Mouse (Mus musculus) ovary, postnatal 14 days (tissue): Measurements from ENCODE around the gene Il10rb.

ENCODE experiments used
- DNase-seq: peaks from one replicate; pipeline ENCODE4 v3.0.0; 2022; ENCODE audit warnings: low spot score

Il10rb gene

GRCm38 (mm10) chr16:91405640-91406584 is at the start of gene Il10rb:
TSS of gene Il10rb (plus strand) at chr16:91406164.
- peak; percentile 60 for DNase-seq

- no peak for DNase-seq
Measured at GRCm38 (mm10) chr16:91356760-91357525, 49.0 kb upstream of the Il10rb start.

DNA sequence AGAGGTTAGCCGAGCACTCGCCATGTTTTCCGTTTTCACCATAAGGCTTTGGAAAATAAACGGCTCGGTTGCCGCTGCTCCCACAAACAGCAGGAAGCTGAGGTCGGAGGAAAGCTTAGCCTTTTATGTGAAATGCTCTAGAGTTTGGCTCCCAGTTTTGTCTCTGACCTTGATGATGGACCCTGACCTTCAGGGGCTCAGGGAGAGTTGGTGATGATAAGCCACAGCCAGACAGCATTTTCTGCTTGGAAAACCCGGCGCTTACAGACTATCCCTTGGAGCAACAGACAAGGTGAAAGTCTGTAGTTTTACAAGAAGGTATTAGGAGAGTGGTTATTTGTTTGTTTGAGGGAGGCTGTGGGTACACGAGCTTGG is 48.5 kb upstream of the Il10rb start:
- no peak for DNase-seq

- peak; percentile 74 for DNase-seq
Measured at GRCm38 (mm10) chr16:91358555-91358954, 47.4 kb upstream of the Il10rb start.

GRCm38 (mm10) chr16:91359531-91359930 is 46.4 kb upstream of the Il10rb start:
- no peak for DNase-seq

DNA sequence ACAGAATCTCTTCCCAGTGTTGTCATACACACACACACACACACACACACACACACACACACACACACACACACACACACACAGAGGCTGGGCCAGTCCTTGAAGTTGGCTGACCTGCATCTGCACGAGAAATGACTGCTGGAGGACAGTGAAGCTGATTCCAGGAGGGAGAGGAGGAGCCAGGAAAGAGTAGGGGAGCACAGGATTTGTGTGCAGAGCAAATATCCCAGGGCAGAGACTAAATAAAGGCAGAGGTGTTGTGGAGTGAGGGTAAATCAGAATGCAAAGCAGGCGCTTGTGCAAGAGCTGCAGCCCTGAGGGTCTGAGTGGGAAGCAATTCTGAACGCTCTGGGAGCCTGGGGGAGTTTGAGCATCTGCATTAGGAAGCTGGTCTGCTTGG is 45.8 kb upstream of the Il10rb start:
- no peak for DNase-seq

DNA sequence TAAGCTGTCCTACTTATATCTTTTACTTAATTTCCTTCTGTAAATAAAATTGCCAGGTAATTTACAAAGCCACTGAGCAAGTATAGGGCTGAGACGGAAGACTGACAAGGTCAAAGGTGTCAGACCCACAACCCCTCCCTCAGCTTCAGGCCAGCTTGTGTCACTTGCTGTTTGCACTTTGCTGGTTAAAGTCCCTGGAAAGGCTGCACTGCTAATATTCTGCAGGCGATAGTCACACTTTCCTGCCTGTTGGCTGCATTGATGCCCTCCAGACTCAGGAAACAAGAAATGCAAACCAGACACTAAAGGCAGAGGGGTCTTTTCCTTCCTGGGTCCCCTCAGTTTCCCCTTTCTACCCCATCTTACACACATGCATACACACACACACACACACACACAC is 44.0 kb upstream of the Il10rb start:
- no peak for DNase-seq

DNA sequence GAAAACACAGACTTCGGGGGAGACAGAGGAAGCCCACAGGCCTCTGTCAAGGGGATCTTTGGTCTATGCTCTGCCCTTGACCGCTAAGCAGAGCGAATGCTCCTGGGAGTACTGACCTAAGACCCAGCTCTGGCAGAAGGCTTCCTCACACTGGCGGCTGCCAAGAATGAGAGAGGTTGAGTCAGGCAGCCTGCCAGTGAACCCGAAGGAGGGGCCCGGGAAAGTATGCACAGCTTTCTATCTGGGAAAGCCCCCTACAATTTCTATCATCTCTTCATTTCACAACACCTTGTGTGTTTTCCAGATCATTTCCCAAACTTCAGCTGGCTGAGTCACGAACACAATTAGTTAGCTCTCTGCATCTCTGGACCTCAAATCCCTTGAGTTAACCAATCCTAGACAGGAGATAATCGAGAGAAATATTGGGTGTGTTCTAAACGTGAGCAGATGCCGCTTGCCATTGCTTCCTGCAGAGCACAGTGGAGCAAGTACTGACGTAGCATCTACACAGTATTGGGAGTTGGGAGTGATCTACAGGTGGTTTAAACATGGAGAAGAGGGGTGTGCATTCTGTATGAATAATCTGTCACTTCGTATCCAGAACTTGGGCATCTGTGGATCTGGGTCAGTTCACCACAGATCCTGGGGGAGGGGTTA is 43.2 kb upstream of the Il10rb start:
- DNase-seq = peak; percentile 62

GRCm38 (mm10) chr16:91363483-91363882 is 42.5 kb upstream of the Il10rb start:
- DNase-seq = no peak

GRCm38 (mm10) chr16:91366567-91366966 is 39.4 kb upstream of the Il10rb start:
- no peak for DNase-seq

GRCm38 (mm10) chr16:91367066-91367465 is 38.9 kb upstream of the Il10rb start:
- DNase-seq = no peak

GRCm38 (mm10) chr16:91372577-91373472 is 33.1 kb upstream of the Il10rb start, which contains the start of gene Ifnar2:
TSS of gene Ifnar2 (plus strand) at chr16:91372783.
- DNase-seq = peak; percentile 65

- no peak for DNase-seq
Measured at GRCm38 (mm10) chr16:91373473-91374252, 32.3 kb upstream of the Il10rb start.

DNA sequence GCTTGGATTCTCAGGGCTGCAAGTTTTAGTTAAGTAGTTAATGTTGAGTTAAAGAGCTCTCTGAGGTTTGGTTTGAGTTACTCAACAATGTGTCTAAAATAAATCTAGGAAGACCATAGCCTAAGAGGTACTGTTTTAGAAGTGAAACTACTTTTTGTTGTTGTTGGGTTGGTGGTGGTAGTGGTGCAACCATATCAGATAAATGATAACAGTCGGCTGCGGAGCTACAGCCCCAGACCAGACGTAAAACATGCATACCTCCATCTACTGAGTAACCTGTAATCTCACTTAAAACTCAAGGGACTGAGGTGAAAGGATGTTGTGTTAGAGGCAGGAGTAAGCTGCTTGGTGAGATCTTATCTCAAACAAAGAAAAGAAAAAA is 31.7 kb upstream of the Il10rb start:
- DNase-seq = no peak

DNA sequence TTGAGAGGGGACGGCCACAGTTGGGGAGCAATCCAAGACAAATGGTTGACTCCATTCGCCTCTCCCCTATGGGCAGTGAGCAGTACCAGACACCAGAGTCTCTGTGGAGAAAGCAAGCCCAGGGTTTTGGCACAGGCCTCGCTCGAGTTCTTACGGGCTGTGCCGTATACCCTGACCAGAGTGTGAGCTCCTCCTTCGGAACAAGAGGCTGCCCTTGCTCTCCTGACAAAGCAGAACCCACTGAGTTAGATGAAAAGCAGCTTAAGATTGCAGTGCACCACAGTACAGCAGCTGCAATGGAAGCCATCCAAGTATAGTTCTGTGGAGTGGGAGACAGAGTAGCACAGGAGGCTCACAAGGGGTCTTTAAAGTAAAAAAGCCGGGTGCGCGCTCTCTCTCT is 29.3 kb upstream of the Il10rb start:
- DNase-seq = no peak

DNA sequence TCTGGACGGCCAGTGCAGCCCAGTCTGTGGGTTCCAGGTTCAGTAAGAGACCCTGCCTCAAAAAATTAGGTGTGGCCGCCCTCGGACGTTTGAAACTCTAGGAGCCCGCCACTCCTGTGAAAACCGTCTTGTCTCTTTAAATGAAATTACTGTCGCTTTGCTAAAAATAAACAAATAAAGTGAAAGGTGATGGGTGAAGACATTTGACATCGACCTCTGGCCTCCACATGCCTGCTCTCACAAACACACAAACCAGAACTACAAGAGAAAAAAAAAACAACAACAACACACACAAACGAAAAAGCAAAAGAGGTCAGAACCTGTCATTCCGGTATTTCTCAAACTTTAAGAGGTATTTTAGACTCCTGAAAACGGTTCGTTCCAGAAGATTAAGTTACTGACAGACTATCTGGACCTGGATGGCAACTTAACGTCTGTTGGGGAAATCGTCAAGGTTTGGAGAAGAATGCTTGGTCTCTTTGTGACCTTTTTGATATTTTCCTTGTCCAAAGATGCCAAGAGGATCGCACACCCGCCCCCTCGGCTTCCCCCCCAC is 27.5 kb upstream of the Il10rb start:
- no peak for DNase-seq

DNA sequence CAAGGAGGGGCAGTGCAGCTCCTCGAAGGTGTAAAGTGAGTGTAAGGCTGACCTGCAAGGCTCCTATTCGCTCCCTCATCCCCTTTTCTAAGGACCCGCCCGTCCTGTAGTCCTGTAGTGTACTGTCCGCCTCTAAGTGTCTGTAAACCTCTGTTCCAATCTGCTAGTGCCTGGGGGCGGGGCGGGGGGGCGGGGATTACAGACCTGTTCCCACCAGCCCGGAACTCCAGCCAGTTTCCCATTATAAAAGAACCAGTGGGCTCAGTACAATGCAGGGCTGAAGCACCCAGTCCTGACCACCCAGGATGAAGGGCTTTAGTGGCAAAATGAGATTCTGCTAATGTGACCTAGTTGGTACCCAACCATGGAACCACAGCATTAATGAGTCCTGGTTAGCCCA is 27.0 kb upstream of the Il10rb start:
- no peak for DNase-seq

- no peak for DNase-seq
Measured at GRCm38 (mm10) chr16:91379412-91379811, 26.6 kb upstream of the Il10rb start.

DNA sequence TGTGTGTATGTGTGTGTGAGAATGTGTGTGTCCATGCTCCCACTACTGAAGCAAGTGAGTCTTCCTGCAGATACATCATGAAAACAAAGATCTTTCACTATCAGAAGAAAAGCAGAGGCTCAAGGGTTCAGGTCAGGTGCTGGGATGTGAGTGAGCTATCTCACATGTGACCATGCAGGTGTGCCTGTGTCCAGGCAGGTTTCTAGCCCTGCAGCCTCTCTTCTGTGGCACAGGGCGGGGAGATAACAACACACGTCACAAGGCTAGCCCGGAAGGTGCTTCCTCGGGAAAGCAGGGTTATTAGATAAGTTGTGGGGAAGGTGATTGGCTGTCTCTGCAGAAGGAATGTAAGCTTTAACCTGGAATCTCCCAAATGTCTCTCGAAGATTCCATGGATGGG is 25.8 kb upstream of the Il10rb start:
- DNase-seq = no peak

- DNase-seq = no peak
Measured at GRCm38 (mm10) chr16:91381606-91382005, 24.4 kb upstream of the Il10rb start.
